Mouse (Mus musculus): ENCODE measurements at regions not wholly inside any gene's neighbourhood (a gene's known extent, or its start where the extent isn't known, plus 50 kb on each side); places are given as distances from the start of the nearest gene placed in this dataset.

GRCm38 (mm10) chr10:98744246-98744645, 170.0 kb upstream of the Atp2b1 start:
- TF ChIP-seq CTCF (IDR thresholded peaks at IDR 0.05; ENCODE audit: low read depth) (no peak), EP300 (IDR thresholded peaks at IDR 0.05; ENCODE audit: low read depth) (no peak)

All from heart, postnatal 0 days (tissue).